Mouse (Mus musculus) lung, postnatal 0 days (tissue): ENCODE data around the gene Cts3.

Experiments
- CTCF ChIP-seq: IDR thresholded peaks from 2 replicates; pipeline ENCODE4 v1.5.1; 2016; ENCODE audit warnings: antibody characterized with exemption, mild to moderate bottlenecking
- EP300 ChIP-seq: IDR thresholded peaks from 2 replicates; pipeline ENCODE4 v1.6.1; 2016; ENCODE audit warnings: antibody characterized with exemption, mild to moderate bottlenecking, control low read depth

DNA sequence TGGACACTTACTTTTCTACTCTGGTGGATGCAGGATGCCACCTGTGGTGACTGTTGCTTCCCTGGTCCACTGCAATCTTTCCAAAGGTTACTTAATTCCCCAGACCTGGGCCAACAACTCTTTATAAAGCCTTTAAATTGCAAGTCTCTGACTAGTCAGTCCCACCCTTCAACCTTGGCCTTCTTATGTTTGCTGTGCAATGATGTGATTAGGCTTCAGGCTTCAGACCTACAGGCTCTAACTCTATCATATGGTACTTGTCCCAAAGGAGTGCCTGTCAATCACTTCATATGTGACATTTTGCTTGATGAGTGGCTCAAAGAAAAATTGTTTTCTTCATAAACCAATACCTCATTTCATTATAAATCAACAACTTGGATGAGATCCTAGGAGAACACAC is at the start of gene Cts3:
- no peak for TF ChIP-seq CTCF
- no peak for TF ChIP-seq EP300
